In the genomic region with DNA sequence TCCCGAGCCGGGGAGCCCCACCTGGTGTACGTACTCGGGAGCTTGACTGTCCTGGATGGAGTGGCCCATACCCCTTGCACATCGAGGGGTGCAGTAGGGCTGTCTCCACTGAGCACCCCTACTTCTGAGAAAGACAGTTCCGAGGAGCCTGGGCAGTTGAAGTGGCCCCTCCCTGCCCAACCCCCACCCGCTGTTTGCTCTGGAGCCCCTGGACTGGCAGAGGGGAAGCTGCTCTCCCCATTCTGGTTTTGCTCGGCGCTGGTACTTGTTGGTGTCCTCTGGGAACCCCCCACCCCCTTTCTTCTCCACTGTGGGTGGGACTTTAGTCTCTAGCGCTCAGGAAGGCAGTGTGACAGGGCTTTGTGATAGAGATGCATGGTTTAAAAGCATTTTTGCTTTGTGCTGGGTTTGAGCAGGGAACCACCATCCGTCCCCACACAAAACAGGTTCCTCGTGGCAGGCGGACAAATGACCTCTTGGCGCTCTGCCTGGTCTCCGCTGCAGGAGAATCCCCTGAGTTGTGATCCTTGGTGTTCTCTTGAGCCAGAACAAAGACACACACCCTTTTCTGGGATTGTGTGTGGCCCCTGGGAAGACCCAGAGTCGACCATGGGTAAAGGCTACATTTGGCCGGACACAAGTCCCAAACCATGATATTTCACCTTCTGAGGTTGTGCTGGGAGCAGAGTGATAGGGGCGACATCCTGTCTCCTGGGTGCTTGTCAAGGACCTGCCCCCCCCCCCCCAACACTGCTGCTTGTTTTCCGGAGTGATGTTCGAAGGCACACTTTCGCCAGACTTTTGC, we compare ENCODE assay signal across 9 mouse cellular contexts. TPM values are rescaled to one million over a fixed set of nuclear protein-coding genes. Genes with fewer than 3 reads are reported as not detected.
DNase-seq lines count a peak whose midpoint lies in the region; ATAC-seq and TF ChIP-seq lines count a peak whose summit lies in the region.
"Had no signal": no experiment of that assay in that cellular context is flagged by ENCODE, and none has a peak within 500 bp of the region (broad histone marks: within the 10 kb centered on the region; RNA-seq: fewer than 3 reads in every experiment).

No protein-coding gene starts in this region.

- no peaks in the 10 kb centered on the region for H3K9me3 ChIP-seq in neural tube, embryonic 15.5 days (replicated peaks)

- no peak for TF ChIP-seq CTCF in spleen, adult 2 months (IDR thresholded peaks at IDR 0.05; ENCODE audit: extremely low read depth, insufficient read depth, insufficient read length, insufficient replicate concordance)

- no peak for ATAC-seq in cerebellum, adult (ENCODE audit: insufficient number of reproducible peaks, low FRiP score, low TSS enrichment)
- peak; percentile 53 for ATAC-seq in neural tube, embryonic 15.5 days (ENCODE audit: low FRiP score)

- H3K4me3 ChIP-seq in spleen, adult 2 months (ENCODE audit: extremely low read depth, insufficient read depth, insufficient read length): peak overlapping the region; percentile 33; the same call in 1 of the 2 replicates
- H3K4me3 ChIP-seq in neural tube, embryonic 15.5 days (replicated peaks): peak overlapping the region; percentile 91

- DNase-seq in cerebellum, postnatal 25 days: peak; percentile 20 to 41
- no peak for DNase-seq in spleen, adult 2 months (ENCODE audit: low read depth in 1 of 2, low spot score in 2 of 2)
- DNase-seq in spleen, adult 12 weeks (ENCODE audit: low spot score): no peak
- DNase-seq in kidney, postnatal 10 days: peak; percentile 39
- no peak for DNase-seq in adrenal gland, postnatal 4 days (ENCODE audit: low spot score in 2 of 2)
- DNase-seq in urinary bladder, postnatal 10 days (ENCODE audit: low spot score): no peak

- H3K27me3 ChIP-seq in spleen, adult 2 months (ENCODE audit: control insufficient read depth, insufficient read depth, low read length): no peaks in the 10 kb centered on the region
- no peaks in the 10 kb centered on the region for H3K27me3 ChIP-seq in neural tube, embryonic 15.5 days (replicated peaks)

- no peak overlapping the region for H3K27ac ChIP-seq in spleen, adult 2 months (ENCODE audit: insufficient read depth, low read length)
- H3K27ac ChIP-seq in neural tube, embryonic 15.5 days (replicated peaks): peak overlapping the region; percentile 88

- peak overlapping the region; percentile 72 for H3K4me2 ChIP-seq in neural tube, embryonic 15.5 days

- TF ChIP-seq POLR2A in spleen, adult 2 months (IDR thresholded peaks at IDR 0.05; ENCODE audit: low read depth, low read length): no peak

- H3K36me3 ChIP-seq in spleen, adult 2 months (ENCODE audit: control insufficient read depth, insufficient read depth, low read length): no peaks in the 10 kb centered on the region
- H3K36me3 ChIP-seq in neural tube, embryonic 15.5 days: no peaks in the 10 kb centered on the region

- no peaks in the 10 kb centered on the region for H3K4me1 ChIP-seq in spleen, adult 2 months (ENCODE audit: control insufficient read depth, insufficient read depth, insufficient read length)
- H3K4me1 ChIP-seq in neural tube, embryonic 15.5 days: peaks cover 59% of the 10 kb centered on the region

- peak overlapping the region; percentile 89 for H3K9ac ChIP-seq in neural tube, embryonic 15.5 days (replicated peaks)

- WGBS in spleen, adult 2 months: 11% methylated on average over 21 of the region's 21 CpGs
- WGBS in neural tube, embryonic 15.5 days: 4% methylated on average over 21 of the region's 21 CpGs

RNA-seq across cellular contexts. Expression of a gene that starts 0.8 kb away (rescaled TPM):
- 2.5 TPM in 2 replicates for polyA plus RNA-seq in spleen, adult 2 months (2012; rRNA removed)
- polyA plus RNA-seq in neural tube, embryonic 15.5 days (2015; fragmentation: Nextera tagmentation; extraction: Ambion mirVana): 9.2 and 11.3 TPM in 2 replicates
- total RNA-seq in adrenal gland, postnatal 4 days (2021): 10 to 100 TPM; 14.6 to 16.0 TPM
- polyA plus RNA-seq: C2C12 had no signal

Comparison
In these comparisons a context has a peak if more than half of its experiments do, and no peak if none do; other contexts are left out.
1. DNase-seq: peak in cerebellum, postnatal 25 days (2 of 2) and kidney, postnatal 10 days (single experiment); none in spleen, adult 2 months (0 of 2), spleen, adult 12 weeks (single experiment), adrenal gland, postnatal 4 days (0 of 2) and urinary bladder, postnatal 10 days (single experiment).